Mouse (Mus musculus): ENCODE measurements around the gene Deup1.
"Not testable (repeated sequence)": the region's sequence is repeated elsewhere in the genome, so short reads cannot be mapped to it uniquely, and the experiment has no call there.

Gene Deup1

DNA sequence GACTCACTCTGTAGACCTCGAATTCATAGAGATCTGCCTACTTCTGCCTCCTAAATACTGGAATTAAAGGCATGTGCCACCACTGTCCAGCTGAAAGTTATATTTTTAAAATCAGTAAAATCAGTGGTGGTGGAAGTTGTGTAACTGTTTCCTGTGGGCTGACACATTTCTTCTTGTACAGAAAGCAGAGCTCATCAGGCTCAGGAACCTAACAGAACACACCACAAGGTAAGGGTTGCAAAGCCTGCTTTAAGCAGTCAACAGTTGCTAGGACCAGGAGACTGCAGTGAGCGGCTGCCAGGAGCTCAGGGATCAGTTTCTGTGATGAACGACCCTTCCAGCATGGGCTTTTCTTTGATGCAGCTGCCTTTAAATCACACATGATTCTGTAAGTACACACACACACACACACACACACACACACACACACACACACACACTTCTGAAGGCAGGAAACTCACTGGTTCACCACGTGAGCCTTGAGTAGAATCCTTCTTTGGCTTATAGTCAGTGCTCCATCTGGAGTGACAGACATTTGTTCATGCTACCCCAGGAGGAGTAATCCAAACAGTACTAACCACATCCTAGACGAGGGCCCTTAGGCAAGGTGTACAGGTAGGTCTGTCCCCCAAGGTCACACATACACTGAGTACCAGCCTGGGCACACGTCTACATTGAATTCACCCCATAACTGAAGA is 40.4 kb downstream of the Deup1 start:
- DNase-seq: no peak

DNA sequence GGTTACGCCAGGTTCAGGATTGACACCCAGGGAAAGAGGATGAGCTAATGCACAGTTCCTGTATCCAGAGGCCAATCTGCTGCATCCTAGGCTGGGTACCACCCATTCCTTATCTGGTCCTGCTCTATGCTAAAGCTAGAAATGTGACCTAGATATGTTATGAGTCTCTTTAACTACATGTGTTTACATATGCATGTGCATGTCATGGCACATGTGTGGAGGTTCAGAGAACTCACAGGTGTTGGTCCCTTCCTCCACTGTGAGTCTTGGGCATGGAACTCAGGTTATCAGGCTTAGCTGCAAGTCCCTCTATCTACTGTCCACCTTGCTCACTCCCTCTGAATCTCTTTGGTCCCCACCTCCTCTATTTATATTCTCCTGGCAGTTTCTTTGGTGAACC is 41.8 kb downstream of the Deup1 start:
- DNase-seq: no peak

DNA sequence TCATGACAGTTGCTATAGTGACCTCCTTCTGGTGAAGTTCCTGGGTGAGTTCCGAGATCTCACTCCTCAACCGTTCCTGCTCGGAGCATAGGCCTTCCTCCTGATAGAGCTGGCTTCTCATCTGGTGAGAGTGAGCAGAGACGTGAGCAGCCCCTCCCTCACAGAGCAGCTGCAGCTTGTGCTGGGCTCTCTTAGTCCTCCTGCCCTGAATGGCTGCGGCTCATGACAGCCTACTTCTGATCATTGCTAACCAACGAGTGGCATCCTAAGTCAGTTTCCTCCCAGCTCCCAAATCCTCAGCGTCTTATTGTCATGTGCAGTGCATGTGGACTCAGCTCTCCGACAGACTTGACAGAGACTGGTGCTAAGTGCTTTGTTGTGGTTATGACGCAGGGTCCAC is 43.5 kb downstream of the Deup1 start:
- DNase-seq: no peak

DNA sequence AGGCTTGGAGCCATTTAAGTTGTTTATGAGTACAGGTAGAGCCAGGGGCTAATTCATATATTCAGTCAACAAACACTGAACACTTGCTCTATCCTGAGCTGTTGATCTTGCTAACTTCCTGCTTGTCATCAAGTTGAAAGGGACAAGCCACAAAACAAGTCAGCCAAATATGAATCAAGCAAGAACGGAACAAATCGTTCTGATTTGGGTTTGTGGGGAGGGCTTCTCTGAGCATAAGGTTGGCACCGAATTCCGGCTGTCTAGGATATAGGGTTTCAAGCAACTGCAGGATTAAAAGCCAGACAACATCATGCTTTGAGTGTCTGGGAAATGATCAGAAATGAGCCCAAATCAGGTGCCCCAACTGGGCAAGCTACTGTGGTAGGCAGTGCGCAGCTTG is 45.7 kb downstream of the Deup1 start:
- no peak for DNase-seq

DNA sequence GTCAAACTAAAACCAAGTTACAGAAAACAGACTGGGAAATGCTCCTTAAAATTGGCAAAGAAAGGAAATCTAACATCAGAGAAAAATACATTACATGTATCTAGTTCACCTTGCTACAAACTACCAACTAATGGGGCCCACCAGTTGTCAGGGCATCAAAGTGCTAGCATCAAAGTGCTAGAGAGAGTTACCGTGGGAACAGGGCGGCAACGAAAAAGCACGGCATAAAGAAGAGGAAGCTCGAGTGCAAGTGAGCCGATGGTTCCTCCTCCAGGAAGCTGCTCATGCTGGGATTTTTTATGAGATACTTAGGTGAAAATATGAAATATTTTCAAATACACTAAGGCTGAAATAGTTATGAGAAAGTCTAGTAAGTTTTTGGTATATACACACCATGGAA is 47.6 kb downstream of the Deup1 start:
- DNase-seq: no peak

DNA sequence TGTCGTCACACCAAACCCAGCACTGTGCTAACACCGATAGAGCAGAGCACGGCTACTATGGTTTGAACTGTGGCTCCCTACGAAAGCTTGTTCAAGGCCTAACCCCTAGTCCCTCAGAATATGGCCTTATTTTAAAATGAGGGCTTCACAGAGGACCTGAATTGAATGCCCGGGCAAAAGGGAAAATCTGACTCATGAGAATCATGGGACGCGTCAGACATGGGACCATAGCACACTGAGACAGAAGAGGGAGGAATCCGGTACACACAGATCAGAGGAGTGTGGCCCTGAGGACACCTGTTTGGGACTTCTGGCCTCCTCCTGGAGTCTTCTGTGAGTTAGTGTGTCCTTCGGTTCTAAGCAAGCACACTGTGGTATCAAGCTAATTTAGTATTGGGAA is 48.8 kb downstream of the Deup1 start:
- DNase-seq: no peak

DNA sequence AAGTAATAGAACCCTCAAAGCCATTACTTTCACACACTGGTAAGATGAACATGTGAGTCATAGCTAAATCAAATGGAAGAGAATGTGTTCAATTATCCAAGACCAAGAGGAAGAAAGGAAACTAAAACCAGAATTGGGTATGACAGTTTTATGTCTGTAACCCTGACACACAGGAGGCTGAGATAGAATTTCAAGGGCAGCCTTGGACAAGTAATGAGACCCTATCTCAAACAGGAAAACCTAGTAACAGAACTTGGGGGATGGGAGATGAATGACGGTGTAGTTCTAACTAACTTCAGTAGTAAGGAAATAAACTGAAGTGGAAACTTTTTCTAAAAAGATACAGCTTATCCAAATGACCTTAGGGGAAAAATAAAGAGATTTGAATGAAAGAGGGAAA is 49.3 kb downstream of the Deup1 start:
- DNase-seq: no peak

DNA sequence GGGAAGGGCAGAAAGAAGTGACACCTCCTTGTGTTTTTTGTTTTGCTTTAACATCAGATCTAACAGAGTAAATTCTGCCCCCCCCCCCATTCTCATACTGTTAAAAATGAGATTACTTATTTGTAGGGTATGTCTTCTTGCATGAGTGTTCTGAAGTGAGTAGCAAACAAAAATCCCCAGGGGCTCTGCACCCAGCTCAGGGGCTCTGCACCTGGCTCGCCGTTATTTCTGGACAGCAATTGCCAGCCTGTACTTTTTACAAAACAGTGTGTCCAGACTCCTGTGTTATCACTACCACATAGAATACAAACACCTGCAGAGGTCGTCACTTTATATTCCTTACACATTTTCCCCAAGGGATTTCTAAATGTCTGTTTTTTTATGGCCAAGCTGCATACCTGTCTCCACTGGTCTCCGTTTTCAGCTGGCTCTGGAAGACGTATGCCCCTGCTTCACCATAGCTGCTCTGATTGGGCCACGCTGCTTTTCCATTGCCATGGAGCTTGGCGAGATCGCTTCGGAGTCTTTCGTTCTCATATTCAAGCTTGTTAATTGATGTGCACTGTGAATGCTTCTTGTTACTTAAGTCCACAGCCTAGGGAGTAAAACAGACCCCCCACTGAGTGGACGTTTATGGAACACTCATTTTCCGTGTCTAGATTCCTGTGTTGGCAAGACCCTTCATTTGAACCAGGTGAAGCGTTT is 52.8 kb downstream of the Deup1 start:
- DNase-seq: no peak

DNA sequence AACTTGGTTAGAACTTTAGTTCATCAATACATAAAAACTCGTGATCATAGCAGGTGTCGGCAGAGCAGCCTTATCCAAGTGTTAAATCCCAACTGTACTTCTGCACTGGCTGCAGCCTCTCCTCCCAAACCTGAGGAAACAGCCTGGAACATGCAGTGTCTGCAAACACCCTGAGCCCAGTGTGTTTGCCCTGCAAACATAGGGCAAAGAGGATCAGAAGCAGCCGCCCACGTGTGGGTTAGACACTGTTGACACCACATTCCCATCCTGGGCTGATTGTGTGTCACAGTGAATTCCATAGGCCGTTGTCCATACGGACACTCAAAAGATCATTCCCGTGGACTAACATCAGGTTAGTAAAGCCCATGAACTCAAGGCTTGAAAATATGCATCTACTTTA is 65.4 kb downstream of the Deup1 start:
- DNase-seq: no peak

DNA sequence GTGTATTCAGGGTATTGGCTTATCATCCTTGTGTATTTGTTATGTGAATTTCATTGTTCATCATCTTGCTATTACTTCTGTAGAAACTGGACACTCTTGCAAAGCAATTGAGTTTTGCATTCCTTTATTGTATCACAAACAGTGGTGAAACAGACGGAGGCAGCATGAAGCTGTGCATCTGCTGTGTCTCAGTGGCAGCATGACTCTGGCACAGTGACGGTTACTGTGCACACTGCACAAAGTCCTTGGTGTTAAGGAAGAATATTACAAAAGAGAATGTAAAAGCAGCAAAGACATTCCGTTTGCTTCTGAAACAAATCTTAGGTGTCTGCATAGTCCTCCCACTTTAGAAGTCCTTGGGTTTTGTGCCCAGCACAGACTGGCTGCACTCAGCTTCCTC is 67.3 kb downstream of the Deup1 start:
- no peak for DNase-seq

DNA sequence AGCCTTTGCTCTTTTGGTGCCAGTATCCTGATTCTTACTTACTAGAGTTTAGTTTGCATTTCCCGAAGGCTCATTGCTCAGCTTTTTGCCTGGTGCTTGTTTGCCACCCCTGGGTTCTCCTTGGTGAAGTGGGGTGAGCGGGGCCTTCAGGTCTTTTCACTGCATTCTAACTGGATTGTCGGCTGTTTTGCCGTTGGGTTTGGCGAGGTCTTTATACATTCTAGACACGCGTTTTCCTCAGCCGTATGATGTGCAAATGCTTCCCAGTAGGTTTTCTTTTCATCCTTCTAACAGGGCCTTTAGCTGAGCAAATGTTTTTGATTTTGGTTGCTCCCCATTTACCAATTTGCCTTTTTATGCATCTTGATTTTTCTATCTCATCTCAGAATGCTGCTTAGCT is 74.4 kb downstream of the Deup1 start:
- DNase-seq: no peak

DNA sequence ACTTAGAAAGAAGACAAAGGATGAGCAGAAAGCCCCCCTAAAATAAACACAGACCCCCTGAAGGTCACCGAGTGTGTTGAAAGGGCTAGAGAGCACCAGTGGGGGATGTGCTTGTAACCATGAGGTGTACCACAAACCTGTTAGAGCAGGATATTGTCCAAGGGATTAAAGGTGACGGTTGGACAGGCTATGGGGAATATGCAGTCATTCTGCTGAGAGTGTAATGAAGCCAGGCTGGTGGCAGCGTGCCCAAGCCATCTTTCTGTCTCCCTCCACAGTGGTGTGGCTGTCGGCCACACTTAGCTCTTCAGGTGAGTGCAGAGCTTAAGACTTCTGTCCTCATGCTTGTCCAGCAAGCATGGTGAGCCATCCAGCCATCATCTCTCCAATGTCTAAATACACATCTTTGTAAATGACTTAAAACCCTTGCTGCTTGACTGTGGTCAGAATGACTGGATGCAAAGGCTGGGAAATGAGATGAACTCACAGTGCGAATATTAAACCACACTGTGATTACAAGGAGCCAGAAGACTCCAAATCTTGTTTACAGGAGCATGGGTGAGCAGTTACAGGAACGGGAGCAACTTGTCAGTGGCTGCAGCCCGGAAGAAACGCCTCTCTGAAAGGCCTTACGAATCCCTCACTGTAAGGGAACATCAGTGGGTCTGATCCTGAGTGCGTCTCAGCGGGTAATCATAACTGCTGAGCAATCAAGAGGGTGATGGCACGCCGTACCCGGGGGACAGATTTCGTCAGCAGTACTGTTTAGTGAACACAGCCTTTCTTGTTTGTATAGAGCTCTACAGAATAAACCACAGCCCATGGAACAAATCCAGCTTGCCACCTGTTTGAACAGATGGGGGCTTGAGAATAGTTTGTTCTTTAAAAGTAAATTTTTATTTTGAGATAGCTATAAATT is 75.5 kb downstream of the Deup1 start:
- no peak for DNase-seq

DNA sequence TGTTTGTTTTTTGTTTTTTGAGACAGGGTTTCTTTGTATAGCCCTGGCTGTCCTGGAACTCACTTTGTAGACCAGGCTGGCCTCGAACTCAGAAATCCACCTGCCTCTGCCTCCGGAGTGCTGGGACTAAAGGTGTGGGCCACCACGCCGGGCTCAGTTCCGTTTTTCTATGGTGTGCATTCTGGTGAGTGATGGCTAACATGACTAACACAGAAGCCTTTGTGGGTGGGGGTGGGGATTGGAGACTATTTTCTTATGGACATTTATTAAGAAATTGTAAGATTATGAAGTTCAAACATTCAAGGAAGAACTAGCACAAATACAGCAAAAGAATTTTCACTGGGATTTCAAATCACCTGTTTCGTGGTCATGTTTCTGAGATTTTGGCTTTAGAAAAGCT is 76.7 kb downstream of the Deup1 start:
- DNase-seq: not testable (repeated sequence)

DNA sequence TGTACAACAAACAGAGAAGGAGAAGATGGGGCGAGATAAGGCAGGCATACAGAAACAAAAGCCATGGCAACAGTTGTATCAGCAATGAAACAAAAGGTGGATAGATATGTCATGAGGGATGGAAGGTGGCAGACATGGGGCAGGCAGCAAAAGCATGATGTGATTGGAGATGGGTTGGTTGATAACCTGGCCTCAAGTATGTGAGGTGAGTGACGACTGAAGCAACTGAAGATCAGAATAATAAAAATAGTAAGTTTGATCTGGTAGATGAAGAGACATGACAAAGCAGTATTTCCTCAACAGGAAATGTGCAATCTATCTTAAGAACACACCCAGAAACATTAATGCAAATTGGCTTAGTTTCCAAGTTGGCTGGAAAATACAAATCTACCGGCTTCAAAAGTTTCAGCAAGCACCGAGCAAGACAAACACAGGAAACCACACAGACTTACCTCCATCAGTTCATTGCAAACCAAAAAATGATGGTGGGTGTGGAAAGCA is 77.2 kb downstream of the Deup1 start:
- no peak for DNase-seq

DNA sequence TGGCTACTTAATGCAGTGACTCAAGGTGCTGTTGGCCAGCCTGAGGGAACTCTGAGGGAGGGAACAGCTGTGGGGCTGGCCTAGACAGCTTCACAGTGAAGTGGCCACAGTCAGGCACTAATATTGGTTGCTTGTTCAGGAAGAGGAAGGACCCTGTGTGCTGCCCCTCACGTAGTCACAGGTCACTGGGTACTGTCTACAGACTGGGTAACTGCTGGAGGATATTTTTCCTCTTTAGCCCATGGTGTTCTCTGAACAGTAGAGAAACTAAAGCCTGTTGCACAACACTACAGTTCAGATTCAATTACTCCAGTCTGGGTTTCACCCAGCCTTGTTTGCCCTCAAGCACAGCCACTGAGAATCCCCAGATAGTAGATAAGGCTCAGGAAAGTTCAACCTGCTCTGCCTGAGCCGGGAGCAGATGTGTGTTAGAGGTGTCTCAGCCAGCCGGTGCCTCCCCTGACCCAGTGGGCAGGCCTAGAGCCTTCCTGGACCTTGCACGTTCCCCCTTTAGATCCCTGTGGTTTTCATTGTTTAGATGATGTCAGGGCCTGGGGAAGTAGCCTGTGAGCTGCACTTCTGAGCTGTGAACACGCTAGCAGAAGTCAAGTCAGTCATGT is 85.9 kb downstream of the Deup1 start:
- no peak for DNase-seq

DNA sequence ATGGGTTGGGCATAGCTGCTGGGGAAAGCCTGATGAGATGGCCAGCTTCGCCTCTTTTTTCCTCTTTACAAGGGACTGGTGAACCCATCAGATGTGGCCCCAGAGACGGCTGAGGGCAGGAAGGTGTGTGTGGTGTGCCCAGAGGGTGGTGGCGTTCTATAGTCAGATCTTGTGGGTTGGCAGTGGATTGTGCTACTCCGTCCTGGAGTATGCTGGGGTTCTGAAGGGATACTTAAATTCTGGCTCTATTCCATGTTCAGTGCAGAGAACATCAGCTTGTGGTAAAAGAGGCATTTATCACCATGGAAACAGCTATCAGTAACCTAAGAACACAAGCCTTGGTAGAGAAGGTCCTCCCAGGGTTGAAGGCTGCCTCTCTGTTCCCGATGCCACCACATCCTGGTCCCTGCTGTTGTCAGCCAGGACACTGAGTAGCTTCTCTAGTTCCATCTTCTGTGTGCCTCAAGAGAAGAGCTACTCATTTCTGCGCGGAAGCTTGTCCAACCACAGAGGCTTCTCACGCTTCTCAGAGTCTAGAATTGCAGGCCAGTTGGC is 88.7 kb downstream of the Deup1 start:
- DNase-seq: no peak

DNA sequence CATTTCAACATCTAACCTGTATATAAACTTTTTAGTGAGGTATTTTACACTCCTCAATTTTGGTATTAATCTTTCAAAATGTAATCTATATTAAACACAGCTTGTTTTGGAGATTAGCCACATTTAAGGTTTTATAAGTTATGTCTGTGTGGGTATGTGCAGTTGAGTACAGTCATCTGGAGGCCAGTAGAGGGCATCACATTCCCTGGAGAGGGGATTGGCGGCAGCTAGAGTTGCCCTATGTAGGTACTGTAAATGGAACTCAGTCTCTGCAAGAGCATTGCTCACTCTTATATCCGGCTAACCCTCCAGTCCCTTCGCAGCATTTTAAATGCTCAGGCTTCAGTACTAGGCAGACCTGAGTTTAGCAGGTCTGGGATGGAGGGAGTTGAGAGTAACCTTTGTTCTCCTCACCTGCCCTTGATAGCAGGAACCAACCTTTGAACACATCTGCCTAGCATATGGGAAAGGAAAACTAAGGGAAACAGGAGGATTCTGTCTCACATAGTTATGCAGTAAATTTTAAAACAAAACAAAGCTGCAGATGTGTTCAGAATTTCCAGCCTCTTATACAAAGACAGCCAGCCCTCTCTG is 90.2 kb downstream of the Deup1 start:
- no peak for DNase-seq

DNA sequence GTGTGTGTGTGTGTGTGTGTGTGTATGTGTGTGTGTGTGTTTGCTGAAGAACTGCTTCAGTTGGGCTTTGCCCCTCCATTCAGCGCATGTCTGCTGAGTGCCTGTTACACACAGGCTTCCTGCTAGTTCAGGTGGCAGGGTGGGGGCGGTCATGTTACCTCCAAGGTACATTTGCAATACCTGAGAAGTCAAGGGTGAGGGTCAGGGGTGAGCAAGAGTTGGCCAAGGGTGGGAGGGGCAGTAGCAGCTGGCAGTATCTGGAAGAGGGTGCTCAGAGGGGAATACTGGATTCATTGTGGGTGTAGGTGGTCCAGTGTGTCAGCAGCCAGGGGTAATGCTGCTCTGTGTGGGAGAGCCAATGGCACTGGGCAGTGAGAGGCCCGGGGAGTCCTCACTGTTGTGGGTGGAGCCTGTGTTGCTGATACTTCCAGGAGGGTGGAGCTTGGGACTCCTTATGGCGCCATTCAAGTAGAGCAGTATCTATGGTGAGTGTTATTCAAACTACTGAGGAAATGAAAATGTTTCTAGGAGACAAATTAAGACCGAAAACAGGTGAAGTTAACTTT is 90.8 kb downstream of the Deup1 start:
- DNase-seq: no peak

DNA sequence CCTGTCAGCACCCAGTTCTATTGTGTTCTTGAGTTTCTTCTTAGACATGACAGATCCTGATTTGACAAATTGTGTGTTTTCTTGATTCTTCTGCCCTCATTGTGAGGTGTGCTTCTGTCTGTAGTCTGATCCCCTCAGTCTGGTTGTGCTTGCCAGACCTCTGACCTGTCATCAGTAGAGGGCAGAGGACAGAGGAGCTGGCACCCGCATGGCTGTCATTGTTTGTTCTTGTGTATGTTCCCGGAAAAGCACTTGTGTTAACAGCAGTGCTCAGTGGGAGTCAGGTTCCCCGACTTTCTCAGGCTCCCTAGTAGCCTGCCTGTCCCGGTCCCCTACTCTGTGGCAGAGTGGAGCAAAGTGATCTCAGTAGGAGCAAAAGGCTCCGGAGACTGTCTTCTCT is 92.3 kb downstream of the Deup1 start:
- DNase-seq: no peak

DNA sequence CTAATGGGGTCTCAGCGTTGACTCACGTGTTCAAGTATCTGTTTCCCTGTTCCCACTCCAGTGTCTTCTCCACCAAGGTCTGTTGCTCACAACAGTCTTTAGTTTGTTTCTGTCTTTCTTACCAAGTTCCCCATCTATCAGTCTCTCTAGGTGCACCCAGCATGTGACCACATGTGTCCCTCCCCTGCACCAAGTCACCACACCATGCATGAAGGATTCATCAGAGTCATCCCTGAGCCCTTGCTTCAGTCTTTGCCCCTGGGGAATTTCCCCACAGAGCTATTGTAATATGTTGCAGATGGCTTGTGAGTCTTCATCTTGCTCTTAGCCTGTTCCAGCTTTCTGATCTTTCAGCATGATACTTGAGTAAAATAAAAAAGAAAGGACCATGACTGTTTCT is 93.6 kb downstream of the Deup1 start:
- DNase-seq: peak; percentile 57 to 68

DNA sequence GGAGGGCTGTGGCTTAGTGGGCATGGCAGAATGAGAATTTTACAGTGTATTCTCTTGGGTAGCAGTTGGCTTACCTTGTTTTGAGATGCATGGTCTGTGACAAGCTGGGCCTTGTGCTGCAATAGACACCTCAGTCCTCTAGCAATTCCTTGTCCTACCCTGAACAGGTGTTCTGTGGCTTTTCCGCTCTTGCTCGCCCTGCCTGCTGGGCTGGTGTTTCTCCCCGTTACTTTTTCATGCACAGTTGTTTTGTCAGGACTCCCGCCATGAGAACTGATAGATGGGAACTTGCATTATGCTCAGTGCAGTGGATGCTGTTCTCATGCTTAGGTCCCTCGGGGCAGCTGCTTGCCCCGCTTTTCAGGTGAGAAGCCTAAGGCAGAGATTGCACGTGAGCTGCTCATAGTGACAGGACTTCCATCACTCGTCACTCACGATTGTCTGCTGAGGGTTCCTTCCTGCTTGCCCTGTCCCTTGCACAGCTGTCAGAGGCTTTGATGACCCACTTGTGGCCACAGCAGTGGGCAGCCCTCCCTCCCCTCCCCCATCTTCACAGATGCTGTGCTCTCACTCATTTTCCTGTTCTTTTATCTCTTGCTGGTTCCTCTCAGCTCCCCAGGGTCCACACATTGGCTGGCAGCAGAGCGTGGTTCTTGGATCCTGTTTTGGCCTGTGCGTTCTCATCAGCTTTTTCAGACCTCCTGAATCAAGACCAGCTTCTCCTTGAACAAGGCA is 94.2 kb downstream of the Deup1 start:
- peak; percentile 28 to 47 for DNase-seq

All from B cell, adult 2 months (primary cell).